Mouse (Mus musculus): ENCODE measurements around the gene Tmem245. TPM values are rescaled to one million over a fixed set of nuclear protein-coding genes. Genes with fewer than 3 reads are reported as not detected.

The Tmem245 gene
- polyA plus RNA-seq, 1 experiment from 2014 or later = 14.0 TPM

DNA sequence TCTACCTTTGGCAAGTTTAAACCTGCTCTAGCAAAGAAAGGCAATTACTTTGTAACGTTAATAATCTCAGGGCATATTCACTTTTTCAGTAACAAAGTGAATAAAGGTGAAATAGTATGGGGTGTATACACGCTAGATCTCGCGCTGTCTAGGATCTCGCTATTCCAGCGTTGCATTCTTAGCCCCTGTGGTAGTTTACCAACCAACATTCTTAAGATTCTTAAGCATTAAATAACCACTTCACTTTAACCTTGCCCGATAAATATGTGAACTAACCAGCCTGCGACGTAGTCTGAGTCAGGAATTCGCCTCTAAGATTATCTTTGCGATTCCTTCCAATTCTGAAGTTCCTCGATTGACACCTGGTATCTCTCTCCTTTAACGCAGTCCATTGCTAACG is 1.1 kb downstream of the Tmem245 start:
- peak overlapping the region; percentile 86 for H3K4me3 ChIP-seq
- peak overlapping the region; percentile 94 for H3K27ac ChIP-seq
- no peaks in the 10 kb centered on the region for H3K36me3 ChIP-seq
- DNase-seq (ENCODE audit: low spot score) = no peak
- H3K27me3 ChIP-seq (ENCODE audit: insufficient read depth, poor library complexity, severe bottlenecking) = no peaks in the 10 kb centered on the region
- H3K9me3 ChIP-seq = no peaks in the 10 kb centered on the region
- H3K4me1 ChIP-seq = peaks cover 42% of the 10 kb centered on the region
- 1% methylated on average over 14 of the region's 14 CpGs for WGBS

DNA sequence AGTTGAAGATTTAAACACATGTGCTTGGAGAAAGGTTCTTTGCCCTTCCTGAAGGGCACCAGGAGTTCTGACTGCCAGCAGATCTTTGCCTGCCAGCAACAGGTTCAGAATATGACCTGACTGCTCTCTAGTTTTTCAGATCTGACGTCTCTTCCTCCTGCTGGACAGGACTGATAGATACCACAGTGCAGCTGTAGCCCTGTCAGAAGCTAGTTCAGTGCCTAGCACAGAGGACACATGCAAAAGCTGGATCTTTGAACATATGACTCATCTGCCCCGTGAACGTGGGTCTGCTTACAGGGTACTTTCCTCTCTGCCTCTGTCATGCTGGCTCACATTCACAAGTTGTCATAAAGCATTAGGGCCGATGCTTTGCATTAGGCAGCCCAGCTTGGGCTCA is 3.0 kb downstream of the Tmem245 start:
- no peaks in the 10 kb centered on the region for H3K27me3 ChIP-seq (ENCODE audit: insufficient read depth, poor library complexity, severe bottlenecking)
- H3K4me1 ChIP-seq = peaks cover 59% of the 10 kb centered on the region
- 34% methylated on average over 4 of the region's 4 CpGs for WGBS
- H3K27ac ChIP-seq = peak overlapping the region; percentile 17
- no peaks in the 10 kb centered on the region for H3K9me3 ChIP-seq
- no peak for DNase-seq (ENCODE audit: low spot score)
- H3K36me3 ChIP-seq = no peaks in the 10 kb centered on the region
- H3K4me3 ChIP-seq = peak overlapping the region; percentile 10; the same call in 1 of the 2 replicates

DNA sequence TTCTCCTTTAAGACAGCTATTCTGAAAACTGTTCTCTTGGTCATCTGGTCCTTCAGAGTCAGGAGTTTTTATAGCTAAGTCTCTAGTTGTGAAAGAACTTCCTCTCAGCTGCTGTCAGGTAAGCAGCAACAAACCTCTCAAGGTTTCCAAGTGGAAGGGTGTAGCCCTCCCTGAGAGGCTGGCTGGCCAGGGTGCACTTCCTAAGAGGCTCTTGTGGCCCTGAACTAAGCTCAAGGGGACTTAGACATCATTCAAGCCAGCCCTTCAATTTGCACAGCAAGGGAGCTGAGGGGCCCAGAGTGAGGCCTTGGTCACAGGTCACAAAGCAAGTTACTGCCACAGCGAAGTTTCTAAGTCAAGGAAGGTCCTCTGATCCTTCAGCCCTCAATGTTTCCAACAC is 4.0 kb downstream of the Tmem245 start:
- Histone ChIP-seq H3K4me3 (no peak overlapping the region), H3K9me3 (no peaks in the 10 kb centered on the region), H3K36me3 (0 out of 2 replicates have a peak, but pooled peaks cover 3% of the 10 kb centered on the region), H3K27ac (peak overlapping the region; percentile 17), H3K4me1 (peaks cover 65% of the 10 kb centered on the region), H3K27me3 (ENCODE audit: insufficient read depth, poor library complexity, severe bottlenecking) (no peaks in the 10 kb centered on the region)
- 68% methylated on average over 1 of the region's 1 CpGs for WGBS
- DNase-seq (ENCODE audit: low spot score) = no peak

DNA sequence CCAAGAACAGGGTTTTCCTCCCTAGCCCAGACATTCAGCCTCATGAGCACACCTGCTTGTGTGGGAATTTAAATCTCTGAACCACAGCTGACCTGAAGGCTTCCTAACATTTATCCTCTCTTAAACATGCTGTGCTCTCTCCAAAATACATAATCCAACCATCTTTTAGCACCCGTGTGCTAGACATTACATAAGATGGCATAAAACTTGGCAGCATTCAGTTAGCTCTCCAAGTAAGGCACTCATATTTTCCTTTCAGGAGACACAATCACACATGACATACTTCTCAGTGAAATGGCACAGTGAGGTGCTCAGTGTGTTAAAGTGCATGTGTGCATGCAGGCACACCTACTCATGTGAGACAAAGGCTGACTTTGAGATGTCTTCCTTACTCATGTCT is 4.7 kb downstream of the Tmem245 start:
- no peaks in the 10 kb centered on the region for H3K9me3 ChIP-seq
- DNase-seq (ENCODE audit: low spot score) = no peak
- H3K4me3 ChIP-seq = no peak overlapping the region; the same call in 1 of the 2 replicates
- peak overlapping the region; percentile 17 for H3K27ac ChIP-seq
- H3K27me3 ChIP-seq (ENCODE audit: insufficient read depth, poor library complexity, severe bottlenecking) = no peaks in the 10 kb centered on the region
- peaks cover 68% of the 10 kb centered on the region for H3K4me1 ChIP-seq
- WGBS = 88% methylated on average over 1 of the region's 1 CpGs
- H3K36me3 ChIP-seq = 0 out of 2 replicates have a peak, but pooled peaks cover 3% of the 10 kb centered on the region

DNA sequence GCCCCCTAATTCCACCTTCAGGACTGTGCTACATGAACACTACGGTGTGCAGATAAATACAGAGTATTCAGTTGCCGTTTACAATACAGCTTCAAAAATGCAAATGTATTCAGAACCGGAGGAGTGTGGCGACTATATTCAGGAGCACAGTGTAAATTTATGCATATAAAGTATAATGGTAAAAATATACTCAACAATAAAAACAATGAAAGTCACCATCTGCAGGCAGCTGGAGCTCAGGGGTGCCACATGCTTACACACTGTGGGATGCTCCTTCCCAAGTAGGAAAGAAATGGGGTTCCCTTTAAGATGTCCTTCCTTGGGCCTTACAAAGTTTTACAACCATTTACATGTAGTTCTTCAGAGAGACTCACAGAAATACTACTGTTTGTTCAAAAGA is 5.8 kb downstream of the Tmem245 start:
- WGBS = 82% methylated on average over 4 of the region's 4 CpGs
- Histone ChIP-seq H3K4me3 (no peak overlapping the region), H3K36me3 (0 out of 2 replicates have a peak, but pooled peaks cover 3% of the 10 kb centered on the region), H3K27ac (no peak overlapping the region), H3K4me1 (peaks cover 79% of the 10 kb centered on the region), H3K27me3 (ENCODE audit: insufficient read depth, poor library complexity, severe bottlenecking) (no peaks in the 10 kb centered on the region), H3K9me3 (no peaks in the 10 kb centered on the region)
- no peak for DNase-seq (ENCODE audit: low spot score)

DNA sequence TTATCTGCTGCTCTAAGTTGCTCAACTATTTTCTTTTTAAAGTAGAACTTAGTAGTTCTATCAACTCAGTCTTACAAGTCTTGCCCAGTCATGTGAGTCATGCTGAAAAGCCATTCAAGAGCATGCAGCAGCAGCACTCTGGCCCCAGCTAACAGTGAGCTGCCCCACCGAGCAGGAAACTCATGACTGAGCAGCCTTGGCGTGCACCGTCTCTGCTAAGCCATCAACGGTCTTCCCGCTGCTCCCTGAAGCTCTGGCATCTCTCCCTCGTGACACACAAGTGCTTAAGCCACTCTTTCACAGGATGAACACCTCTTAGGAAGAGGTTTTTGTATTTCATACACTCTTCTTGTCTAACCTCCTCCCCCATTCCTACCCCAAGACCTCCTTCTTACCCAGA is 10.1 kb downstream of the Tmem245 start:
- no peak for DNase-seq (ENCODE audit: low spot score)
- Histone ChIP-seq H3K4me3 (no peak overlapping the region), H3K36me3 (peaks cover 34% of the 10 kb centered on the region), H3K4me1 (peaks cover 59% of the 10 kb centered on the region), H3K9me3 (no peaks in the 10 kb centered on the region), H3K27ac (peak overlapping the region; percentile 60; the same call in 1 of the 2 replicates), H3K27me3 (ENCODE audit: insufficient read depth, poor library complexity, severe bottlenecking) (no peaks in the 10 kb centered on the region)
- WGBS = 28% methylated on average over 6 of the region's 6 CpGs

DNA sequence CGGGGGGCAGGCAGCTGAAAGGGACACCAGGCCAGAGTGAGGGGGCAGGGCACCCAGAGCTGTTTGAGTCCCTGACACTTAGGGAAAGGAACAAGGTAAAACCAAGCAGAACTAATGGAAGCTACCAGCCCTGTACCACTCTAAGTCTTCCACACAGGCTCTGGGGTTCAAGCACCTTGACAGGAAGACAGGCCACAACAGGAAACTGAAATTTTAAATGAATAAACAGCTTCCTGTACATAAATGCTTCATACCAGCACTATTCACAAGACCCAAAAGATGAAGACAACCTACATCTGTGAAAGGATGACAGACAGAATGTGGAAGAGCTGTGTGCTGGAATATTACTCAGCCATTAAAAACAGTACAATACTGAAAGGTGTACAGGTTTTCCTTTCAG is 11.9 kb downstream of the Tmem245 start:
- WGBS = no CpG with 5 or more reads among the region's 1 CpGs
- peaks cover 62% of the 10 kb centered on the region for H3K4me1 ChIP-seq
- H3K36me3 ChIP-seq = peaks cover 35% of the 10 kb centered on the region
- H3K4me3 ChIP-seq = no peak overlapping the region
- no peak for DNase-seq (ENCODE audit: low spot score)
- no peak overlapping the region for H3K27ac ChIP-seq
- no peaks in the 10 kb centered on the region for H3K9me3 ChIP-seq
- no peaks in the 10 kb centered on the region for H3K27me3 ChIP-seq (ENCODE audit: insufficient read depth, poor library complexity, severe bottlenecking)

DNA sequence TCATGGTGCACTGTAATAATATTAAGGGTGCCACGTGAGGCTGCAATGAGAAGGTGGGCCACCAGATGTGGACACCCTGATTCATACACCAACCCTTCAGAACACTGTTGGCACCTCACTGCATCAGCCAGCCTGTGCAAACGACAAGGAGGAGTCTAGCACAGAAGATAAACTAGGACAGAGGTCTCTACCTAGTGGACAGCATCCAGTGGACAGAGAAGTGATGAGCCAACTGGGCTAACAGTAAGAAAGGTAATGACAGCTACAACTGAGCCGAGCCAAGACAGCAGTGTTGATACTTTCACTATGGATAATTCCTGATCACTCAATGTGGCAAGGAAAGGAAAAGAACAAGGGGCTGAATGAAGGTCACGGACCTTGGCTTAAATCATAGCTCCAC is 14.1 kb downstream of the Tmem245 start:
- no peak overlapping the region for H3K4me3 ChIP-seq
- peaks cover 37% of the 10 kb centered on the region for H3K36me3 ChIP-seq
- DNase-seq (ENCODE audit: low spot score) = no peak
- 0 out of 2 replicates have a peak overlapping the region, but pooled peaks have one; percentile 62 for H3K27ac ChIP-seq
- H3K9me3 ChIP-seq = no peaks in the 10 kb centered on the region
- H3K27me3 ChIP-seq (ENCODE audit: insufficient read depth, poor library complexity, severe bottlenecking) = no peaks in the 10 kb centered on the region
- peaks cover 64% of the 10 kb centered on the region for H3K4me1 ChIP-seq
- 82% methylated on average over 4 of the region's 4 CpGs for WGBS

DNA sequence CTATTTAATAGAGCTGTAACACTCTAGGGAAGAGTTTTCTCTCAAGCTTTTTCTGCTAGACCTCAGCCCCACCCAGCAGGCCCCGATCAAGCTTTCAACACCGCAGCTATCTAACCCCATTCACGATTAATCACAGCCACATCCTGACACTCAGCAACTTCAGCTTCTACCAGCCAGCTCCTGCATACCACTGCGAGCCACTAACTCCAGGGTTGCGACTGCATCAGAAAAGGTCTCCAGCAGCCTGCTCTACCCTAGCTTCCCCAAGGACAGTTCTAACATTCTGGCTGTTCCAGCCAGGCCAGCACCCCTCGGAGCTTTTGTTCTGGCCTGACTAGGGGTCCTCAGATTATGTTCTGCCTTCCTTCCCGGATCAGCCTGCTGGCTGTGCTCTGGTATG is 15.1 kb downstream of the Tmem245 start:
- Histone ChIP-seq H3K4me3 (no peak overlapping the region), H3K4me1 (peaks cover 60% of the 10 kb centered on the region), H3K36me3 (peaks cover 41% of the 10 kb centered on the region), H3K27ac (0 out of 2 replicates have a peak overlapping the region, but pooled peaks have one; percentile 62), H3K9me3 (no peaks in the 10 kb centered on the region), H3K27me3 (ENCODE audit: insufficient read depth, poor library complexity, severe bottlenecking) (no peaks in the 10 kb centered on the region)
- peak; percentile 87 for DNase-seq (ENCODE audit: low spot score)
- 19% methylated on average over 7 of the region's 7 CpGs for WGBS

DNA sequence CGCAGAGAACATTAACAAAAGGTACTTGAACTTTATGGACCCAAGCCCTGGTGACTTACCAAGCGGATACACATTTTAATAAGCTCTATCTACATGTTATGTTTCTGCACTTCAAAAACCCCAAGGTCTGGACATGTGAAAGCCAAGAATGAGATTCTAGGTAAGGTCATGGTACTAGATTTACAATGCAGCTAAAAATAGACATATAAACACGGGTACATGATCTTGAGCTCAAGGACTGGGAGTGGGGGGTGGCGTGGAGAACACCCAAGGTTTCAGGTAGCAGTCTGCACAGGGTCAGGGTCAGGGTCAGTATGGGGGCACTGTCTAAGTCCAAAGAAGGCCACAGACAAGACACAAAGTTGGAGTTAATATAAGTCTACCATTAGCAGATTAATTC is 16.9 kb downstream of the Tmem245 start:
- H3K36me3 ChIP-seq = peaks cover 43% of the 10 kb centered on the region
- no peak for DNase-seq (ENCODE audit: low spot score)
- no peak overlapping the region for H3K4me3 ChIP-seq
- no peak overlapping the region for H3K27ac ChIP-seq
- 65% methylated on average over 4 of the region's 4 CpGs for WGBS
- H3K4me1 ChIP-seq = peaks cover 54% of the 10 kb centered on the region
- H3K27me3 ChIP-seq (ENCODE audit: insufficient read depth, poor library complexity, severe bottlenecking) = no peaks in the 10 kb centered on the region
- no peaks in the 10 kb centered on the region for H3K9me3 ChIP-seq

DNA sequence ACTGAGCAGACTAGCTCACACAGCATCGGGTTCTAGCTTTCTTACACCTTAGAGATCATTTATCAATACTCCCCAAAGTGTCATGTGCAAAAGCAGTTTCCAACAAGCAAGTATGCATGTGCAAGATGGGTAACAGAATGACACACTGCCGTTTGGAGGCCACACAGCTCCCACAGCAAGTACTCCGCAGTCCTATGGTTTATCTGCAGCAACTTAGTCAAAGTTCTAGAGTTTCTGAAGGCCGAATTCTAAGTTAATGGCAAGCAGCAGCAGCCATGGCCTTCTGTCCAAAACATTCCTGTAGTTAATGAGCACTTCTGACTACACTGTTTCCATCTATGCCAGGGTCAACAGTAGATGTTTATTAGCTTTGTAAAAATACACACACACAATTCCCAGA is 20.3 kb downstream of the Tmem245 start:
- H3K27ac ChIP-seq = no peak overlapping the region
- no peak overlapping the region for H3K4me3 ChIP-seq
- no peaks in the 10 kb centered on the region for H3K9me3 ChIP-seq
- H3K27me3 ChIP-seq (ENCODE audit: insufficient read depth, poor library complexity, severe bottlenecking) = no peaks in the 10 kb centered on the region
- peaks cover 53% of the 10 kb centered on the region for H3K36me3 ChIP-seq
- peaks cover 36% of the 10 kb centered on the region for H3K4me1 ChIP-seq
- 86% methylated on average over 4 of the region's 4 CpGs for WGBS
- DNase-seq (ENCODE audit: low spot score) = no peak

DNA sequence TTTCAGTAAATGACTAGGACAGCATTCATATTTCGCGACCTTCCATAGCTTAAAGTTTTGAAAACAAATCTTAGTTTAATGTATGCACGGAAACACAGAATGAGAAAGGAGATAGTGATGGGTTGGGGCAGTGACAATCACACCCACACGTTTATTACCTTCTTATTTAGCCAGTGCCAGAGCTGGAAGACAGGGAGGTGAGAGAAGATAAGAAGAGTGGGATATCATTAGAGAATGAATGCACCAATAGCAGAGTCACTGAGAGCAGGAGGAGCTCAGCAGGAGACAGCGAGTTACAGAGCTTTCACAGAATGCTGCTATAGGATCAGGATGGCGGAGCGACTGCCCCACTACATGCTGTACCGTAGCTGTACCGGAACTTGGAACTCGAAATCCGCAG is 25.0 kb downstream of the Tmem245 start:
- Histone ChIP-seq H3K27ac (no peak overlapping the region), H3K36me3 (peaks cover 67% of the 10 kb centered on the region), H3K4me1 (no peaks in the 10 kb centered on the region), H3K27me3 (ENCODE audit: insufficient read depth, poor library complexity, severe bottlenecking) (no peaks in the 10 kb centered on the region), H3K4me3 (no peak overlapping the region), H3K9me3 (no peaks in the 10 kb centered on the region)
- 90% methylated on average over 11 of the region's 11 CpGs for WGBS
- DNase-seq (ENCODE audit: low spot score) = peak; percentile 61

DNA sequence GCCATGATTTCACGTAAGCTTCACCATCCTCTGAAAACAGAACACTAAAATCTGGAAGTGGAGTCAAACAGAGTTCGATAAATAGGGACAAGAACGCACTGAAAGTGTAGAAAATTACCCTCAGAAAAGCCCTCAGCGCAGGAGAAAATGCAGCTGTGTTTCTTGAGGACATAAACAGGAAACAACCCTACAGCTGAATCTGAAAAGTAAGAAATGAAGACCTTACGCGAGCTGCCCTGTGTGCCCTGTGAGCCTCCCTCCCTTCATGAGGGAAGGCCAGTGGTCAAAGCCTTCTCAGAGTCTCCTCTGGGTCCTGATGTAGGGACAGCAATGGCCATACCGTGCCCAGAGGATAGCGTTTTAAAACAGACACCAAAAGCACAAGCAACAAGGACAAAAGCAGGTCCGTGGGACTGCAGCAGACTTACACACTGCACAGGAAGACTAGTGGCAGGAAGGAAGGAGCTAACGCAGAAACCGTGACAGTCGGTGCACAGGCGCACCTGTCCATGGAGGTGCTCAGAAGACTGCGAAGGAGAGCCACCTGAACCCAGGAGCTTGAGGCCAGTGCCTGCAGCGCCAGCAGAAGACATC is 31.4 kb downstream of the Tmem245 start:
- Histone ChIP-seq H3K4me1 (0 out of 2 replicates have a peak, but pooled peaks cover 2% of the 10 kb centered on the region), H3K9me3 (no peaks in the 10 kb centered on the region), H3K27ac (no peak overlapping the region), H3K27me3 (ENCODE audit: insufficient read depth, poor library complexity, severe bottlenecking) (no peaks in the 10 kb centered on the region), H3K36me3 (peaks cover 63% of the 10 kb centered on the region), H3K4me3 (no peak overlapping the region)
- no peak for DNase-seq (ENCODE audit: low spot score)
- 92% methylated on average over 15 of the region's 15 CpGs for WGBS

DNA sequence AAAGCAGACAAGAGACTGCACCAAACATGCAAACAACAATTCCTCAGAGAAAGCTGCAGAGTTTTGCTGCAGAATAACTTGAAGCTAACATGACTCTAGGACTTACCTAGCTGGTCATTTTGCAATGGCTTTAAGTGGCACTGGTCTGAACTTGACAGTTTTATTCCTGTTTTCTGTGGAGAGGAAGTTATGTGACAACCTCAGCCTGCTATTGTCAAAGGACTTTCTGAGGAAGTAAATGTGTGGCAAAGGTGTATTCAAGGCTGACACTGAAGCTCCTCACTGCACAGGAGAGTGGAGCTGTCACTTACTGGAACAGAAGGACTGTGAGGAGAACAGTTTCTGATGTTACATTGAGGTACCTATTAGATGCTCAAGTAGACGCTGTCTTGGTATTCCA is 32.5 kb downstream of the Tmem245 start:
- H3K9me3 ChIP-seq = no peaks in the 10 kb centered on the region
- no peak for DNase-seq (ENCODE audit: low spot score)
- 0 out of 2 replicates have a peak, but pooled peaks cover 2% of the 10 kb centered on the region for H3K4me1 ChIP-seq
- peaks cover 67% of the 10 kb centered on the region for H3K36me3 ChIP-seq
- no peak overlapping the region for H3K4me3 ChIP-seq
- no peak overlapping the region for H3K27ac ChIP-seq
- WGBS = 96% methylated on average over 1 of the region's 1 CpGs
- H3K27me3 ChIP-seq (ENCODE audit: insufficient read depth, poor library complexity, severe bottlenecking) = no peaks in the 10 kb centered on the region

Measured in heart, embryonic 10.5 days (tissue).